Mouse (Mus musculus): ENCODE measurements at regions not wholly inside any gene's neighbourhood (a gene's known extent, or its start where the extent isn't known, plus 50 kb on each side); places are given as distances from the start of the nearest gene placed in this dataset.

- DNase-seq, result no peak
Observed at GRCm38 (mm10) chr5:45923907-45924594, 66.6 kb upstream of the Lcorl start.
